8 mouse cellular contexts compared by ENCODE assay signal in genomic region chr10:25359208-25359958, GRCm38 (mm10). TPM values are rescaled to one million over a fixed set of nuclear protein-coding genes. Genes with fewer than 3 reads are reported as not detected.
DNase-seq lines count a peak whose midpoint lies in the region; ATAC-seq and TF ChIP-seq lines count a peak whose summit lies in the region.

Gene Epb41l2, plus strand, starts transcription at chr10:25359798.

- H3K9me3 ChIP-seq in lung, embryonic 14.5 days (ENCODE audit: low read depth, low read length), result no peaks in the 10 kb centered on the region

- no peaks in the 10 kb centered on the region for H3K27me3 ChIP-seq in lung, embryonic 14.5 days (ENCODE audit: insufficient read depth, low read length)

- under 1% methylated on average over 47 of the region's 55 CpGs for WGBS in lung, embryonic 14.5 days

- ATAC-seq in lung, embryonic 14.5 days (ENCODE audit: insufficient read depth), result peak; percentile 94
- peak; percentile 77 for ATAC-seq in neutrophil, adult 5-6 weeks (ENCODE audit: extremely low read depth, insufficient number of reproducible peaks, low FRiP score, poor library complexity, severe bottlenecking)

- H3K9ac ChIP-seq in lung, embryonic 14.5 days, result peak within 1 kb of the TSS; percentile 92

- peak within 1 kb of the TSS; percentile 77 for H3K4me2 ChIP-seq in lung, embryonic 14.5 days

- peaks cover 14% of the 10 kb centered on the region; the same call in 1 of the 2 replicates for H3K4me1 ChIP-seq in lung, embryonic 14.5 days (ENCODE audit: insufficient read depth)

- no peak for TF ChIP-seq CTCF in lung, embryonic 14.5 days (IDR thresholded peaks at IDR 0.05; ENCODE audit: low read depth)

- H3K27ac ChIP-seq in lung, embryonic 14.5 days (ENCODE audit: low read depth), result peak within 1 kb of the TSS; percentile 87

- peak; percentile 94 for DNase-seq in MN1 (ENCODE audit: low spot score)
- DNase-seq in cerebellum, adult 8-10 months, result peak; percentile 59
- peak; percentile 83 for DNase-seq in forelimb bud, embryonic 11.5 days (ENCODE audit: low read depth, low spot score)
- peak; percentile 98 for DNase-seq in heart, postnatal 4 days
- peak; percentile 72 to 84 for DNase-seq in layer of hippocampus, adult 8-10 months (ENCODE audit: low spot score in 2 of 2)
- peak; percentile 94 for DNase-seq in lung, embryonic 14.5 days
- DNase-seq in testis, postnatal 14 days (ENCODE audit: low spot score), result peak; percentile 93

- peak within 1 kb of the TSS; percentile 89 for H3K4me3 ChIP-seq in lung, embryonic 14.5 days (ENCODE audit: low read depth, low read length)

- no peaks in the 10 kb centered on the region for H3K36me3 ChIP-seq in lung, embryonic 14.5 days (ENCODE audit: insufficient read depth)

RNA-seq across cellular contexts. Expression of gene Epb41l2, which starts in this region (rescaled TPM):
- total RNA-seq in heart, postnatal 4 days (2021), result 10 to 100 TPM; 90.5 to 91.5 TPM
- total RNA-seq in layer of hippocampus, adult 8-10 months (2022), result 100 to 1,000 TPM in 2 of 4 experiments, 10 to 100 TPM in 2; 75.9 to 120 (median 95.5) TPM
- 104 and 105 TPM in 2 replicates for polyA plus RNA-seq in lung, embryonic 14.5 days (2014; fragmentation: Nextera tagmentation; extraction: Ambion mirVana)
- total RNA-seq in neutrophil, adult 5-6 weeks (2017), result 112 and 120 TPM in 2 replicates

Comparison
In these comparisons a context has a peak if more than half of its experiments do, and no peak if none do; other contexts are left out.
1. Peak in every context shown above with its lines: DNase-seq, ATAC-seq, H3K4me3 ChIP-seq and H3K27ac ChIP-seq.